8 mouse cellular contexts compared by ENCODE assay signal in the genomic region with DNA sequence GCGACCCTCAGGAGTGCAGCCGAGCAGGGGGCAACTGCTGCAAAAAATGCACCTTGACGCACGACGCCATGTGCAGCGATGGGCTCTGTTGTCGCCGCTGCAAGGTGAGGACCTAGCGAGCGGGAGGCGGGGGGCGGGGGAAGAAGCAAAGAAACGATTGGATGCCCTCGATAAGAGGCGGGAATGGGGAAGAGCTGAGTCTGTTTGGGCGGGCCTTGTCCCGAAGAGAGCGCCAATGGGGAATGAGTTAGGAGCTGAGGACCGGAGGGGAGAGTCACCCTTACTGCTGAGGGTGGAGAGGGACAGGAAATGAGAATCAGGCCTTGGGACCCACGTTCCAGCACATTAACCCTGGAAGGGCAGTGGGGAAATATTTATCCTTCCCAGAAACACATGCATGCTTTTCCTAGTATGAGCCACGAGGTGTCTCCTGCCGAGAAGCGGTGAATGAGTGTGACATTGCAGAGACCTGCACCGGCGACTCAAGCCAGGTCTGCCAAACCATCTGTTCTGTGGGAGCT. TPM values are rescaled to one million over a fixed set of nuclear protein-coding genes. Genes with fewer than 3 reads are reported as not detected.
A peak's percentile ranks its signal among the peaks of the same experiment; 100 is the strongest.
DNase-seq lines count a peak whose midpoint lies in the region; ATAC-seq and TF ChIP-seq lines count a peak whose summit lies in the region.

No protein-coding gene starts in this region.

- peak overlapping the region; percentile 93 for H3K27ac ChIP-seq in embryonic facial prominence, embryonic 11.5 days (replicated peaks; ENCODE audit: low read depth, low read length)
- H3K27ac ChIP-seq in heart, adult 2 months: peak overlapping the region; percentile 57
- H3K27ac ChIP-seq in limb, embryonic 15.5 days: peak overlapping the region; percentile 95
- H3K27ac ChIP-seq in midbrain, embryonic 16.5 days (ENCODE audit: low read length): peak overlapping the region; percentile 94

- TF ChIP-seq EP300 in heart, adult 2 months (IDR thresholded peaks at IDR 0.05; ENCODE audit: insufficient read depth, low read depth, low read length): peak; percentile 60

- intact Hi-C loops in heart, adult 2 months (cut with DNase I): loop anchor here (1.0 to 5.0 kb wide), 3 partner anchors 78 to 218 kb away; no protein-coding TSS in a partner anchor

- peak overlapping the region; percentile 94 for H3K4me2 ChIP-seq in embryonic facial prominence, embryonic 11.5 days (ENCODE audit: low read depth, low read length)
- peak overlapping the region; percentile 97 for H3K4me2 ChIP-seq in limb, embryonic 15.5 days
- peak overlapping the region; percentile 82 for H3K4me2 ChIP-seq in midbrain, embryonic 16.5 days (ENCODE audit: low read length)

- peak overlapping the region; percentile 59 for H3K4me3 ChIP-seq in embryonic facial prominence, embryonic 11.5 days (ENCODE audit: low read depth, low read length)
- H3K4me3 ChIP-seq in heart, adult 2 months: peak overlapping the region; percentile 70
- peak overlapping the region; percentile 68 for H3K4me3 ChIP-seq in limb, embryonic 15.5 days
- peak overlapping the region; percentile 54 for H3K4me3 ChIP-seq in midbrain, embryonic 16.5 days (ENCODE audit: low read depth, low read length)

- H3K9ac ChIP-seq in embryonic facial prominence, embryonic 11.5 days (replicated peaks; ENCODE audit: low read length): peak overlapping the region; percentile 88
- peak overlapping the region; percentile 58 for H3K9ac ChIP-seq in heart, adult 2 months (ENCODE audit: low read depth, low read length)
- H3K9ac ChIP-seq in limb, embryonic 15.5 days: peak overlapping the region; percentile 64
- H3K9ac ChIP-seq in midbrain, embryonic 16.5 days (ENCODE audit: low read depth, low read length): peak overlapping the region; percentile 86

- peak; percentile 75 for DNase-seq in 3134 (ENCODE audit: extremely low read depth, insufficient read length, low spot score)
- DNase-seq in adrenal gland, postnatal 36 days: peak; percentile 88 to 93
- DNase-seq in embryonic facial prominence, embryonic 11.5 days (ENCODE audit: low spot score): peak; percentile 96
- peak; percentile 84 to 88 for DNase-seq in heart, adult 2 months
- peak; percentile 85 for DNase-seq in kidney, adult 18-20 months
- DNase-seq in testis, postnatal 14 days (ENCODE audit: low spot score): peak; percentile 83

- TF ChIP-seq POLR2A in heart, adult 2 months (IDR thresholded peaks at IDR 0.05; ENCODE audit: insufficient read depth, low read depth, low read length): 0 out of 2 replicates have a peak, but pooled peaks have one; percentile 34

- peak; percentile 68 for TF ChIP-seq CTCF in heart, adult 2 months (IDR thresholded peaks at IDR 0.05)

- H3K27me3 ChIP-seq in embryonic facial prominence, embryonic 11.5 days (ENCODE audit: control insufficient read depth, insufficient read depth, low read length): no peaks in the 10 kb centered on the region
- H3K27me3 ChIP-seq in heart, adult 2 months (ENCODE audit: control insufficient read depth, insufficient read depth, low read length): no peaks in the 10 kb centered on the region
- H3K27me3 ChIP-seq in limb, embryonic 15.5 days: no peaks in the 10 kb centered on the region
- H3K27me3 ChIP-seq in midbrain, embryonic 16.5 days (ENCODE audit: control insufficient read depth, insufficient read depth, low read depth, low read length): no peaks in the 10 kb centered on the region

- H3K9me3 ChIP-seq in embryonic facial prominence, embryonic 11.5 days (replicated peaks; ENCODE audit: control insufficient read depth, low read length): no peaks in the 10 kb centered on the region
- H3K9me3 ChIP-seq in limb, embryonic 15.5 days: no peaks in the 10 kb centered on the region
- no peaks in the 10 kb centered on the region for H3K9me3 ChIP-seq in midbrain, embryonic 16.5 days (replicated peaks; ENCODE audit: control insufficient read depth, low read length, poor library complexity, severe bottlenecking)

- 2% methylated on average over 25 of the region's 25 CpGs for WGBS in embryonic facial prominence, embryonic 11.5 days
- WGBS in heart, adult 2 months: 1% methylated on average over 25 of the region's 25 CpGs
- WGBS in limb, embryonic 15.5 days: 1% methylated on average over 25 of the region's 25 CpGs
- WGBS in midbrain, embryonic 16.5 days: 1% methylated on average over 25 of the region's 25 CpGs

- no peaks in the 10 kb centered on the region for H3K79me2 ChIP-seq in heart, adult 2 months (replicated peaks; ENCODE audit: control insufficient read depth, insufficient read depth, low read length)

- no peaks in the 10 kb centered on the region for H3K36me3 ChIP-seq in embryonic facial prominence, embryonic 11.5 days (replicated peaks; ENCODE audit: control insufficient read depth, insufficient read depth, low read depth, low read length)
- no peaks in the 10 kb centered on the region for H3K36me3 ChIP-seq in heart, adult 2 months (ENCODE audit: control insufficient read depth, insufficient read depth, low read length)
- H3K36me3 ChIP-seq in limb, embryonic 15.5 days: peaks cover 7% of the 10 kb centered on the region
- H3K36me3 ChIP-seq in midbrain, embryonic 16.5 days (ENCODE audit: control insufficient read depth, insufficient read depth, low read length): peaks cover 12% of the 10 kb centered on the region

- peaks cover 30% of the 10 kb centered on the region for H3K4me1 ChIP-seq in embryonic facial prominence, embryonic 11.5 days (ENCODE audit: control insufficient read depth, insufficient read depth, low read length)
- H3K4me1 ChIP-seq in heart, adult 2 months (ENCODE audit: control insufficient read depth, insufficient read depth, low read length): peaks cover 5% of the 10 kb centered on the region
- peaks cover 65% of the 10 kb centered on the region for H3K4me1 ChIP-seq in limb, embryonic 15.5 days
- peaks cover 38% of the 10 kb centered on the region for H3K4me1 ChIP-seq in midbrain, embryonic 16.5 days (ENCODE audit: control insufficient read depth, insufficient read depth, low read length)

- ATAC-seq in embryonic facial prominence, embryonic 11.5 days (replicated peaks; ENCODE audit: insufficient number of reproducible peaks, low FRiP score, low TSS enrichment, low read depth): peak; percentile 80
- peak; percentile 87 for ATAC-seq in limb, embryonic 15.5 days (ENCODE audit: insufficient number of reproducible peaks, low FRiP score, low TSS enrichment, low read depth)
- peak; percentile 91 for ATAC-seq in midbrain, embryonic 16.5 days

RNA-seq across cellular contexts. Expression of gene Adam11, which starts 13.4 kb away (rescaled TPM):
- 1 to 10 TPM; 2.7 to 3.4 TPM for total RNA-seq in adrenal gland, postnatal 36 days (2021)
- 13.9 and 16.3 TPM in 2 replicates for polyA plus RNA-seq in embryonic facial prominence, embryonic 11.5 days (2014; fragmentation: Nextera tagmentation; extraction: Ambion mirVana)
- total RNA-seq in heart, adult 2 months (2021): 1 to 10 TPM; 3.4 to 4.9 TPM
- polyA plus RNA-seq in heart, adult 2 months (2012; rRNA removed): 10.1 and 12.5 TPM in 2 replicates
- polyA plus RNA-seq in limb, embryonic 15.5 days (2015; fragmentation: Nextera tagmentation; extraction: Ambion mirVana): 5.1 and 6.0 TPM in 2 replicates
- polyA plus RNA-seq in midbrain, embryonic 16.5 days (2015; fragmentation: Nextera tagmentation; extraction: Ambion mirVana): 32.2 and 34.9 TPM in 2 replicates

RNA-seq across cellular contexts. Expression of gene Gjc1, which starts 44.8 kb away (rescaled TPM):
- total RNA-seq in adrenal gland, postnatal 36 days (2021): 10 to 100 TPM; 13.6 to 21.6 TPM
- 90.5 and 97.0 TPM in 2 replicates for polyA plus RNA-seq in embryonic facial prominence, embryonic 11.5 days (2014; fragmentation: Nextera tagmentation; extraction: Ambion mirVana)
- total RNA-seq in heart, adult 2 months (2021): 10 to 100 TPM; 19.4 to 23.4 TPM
- polyA plus RNA-seq in heart, adult 2 months (2012; rRNA removed): 12.9 and 26.4 TPM in 2 replicates
- 46.3 and 57.6 TPM in 2 replicates for polyA plus RNA-seq in limb, embryonic 15.5 days (2015; fragmentation: Nextera tagmentation; extraction: Ambion mirVana)
- polyA plus RNA-seq in midbrain, embryonic 16.5 days (2015; fragmentation: Nextera tagmentation; extraction: Ambion mirVana): 25.8 and 28.2 TPM in 2 replicates

Comparison
In these comparisons a context has a peak if more than half of its experiments do, and no peak if none do; other contexts are left out.
1. Peak in every context shown above with its lines: DNase-seq, ATAC-seq, H3K4me3 ChIP-seq and H3K27ac ChIP-seq.